Mouse (Mus musculus) embryonic fibroblast, embryonic 13.5 days (primary cell): ENCODE results near the gene Tsc22d2.

ENCODE experiments used
- CTCF ChIP-seq: IDR thresholded peaks from 2 replicates; pipeline ENCODE4 v1.5.1; 2011; ENCODE audit warnings: mild to moderate bottlenecking, control low read depth, low read length, moderate library complexity, borderline replicate concordance; ENCODE audit not compliant: insufficient read depth
- POLR2A ChIP-seq: IDR thresholded peaks from 2 replicates; pipeline ENCODE4 v1.6.1; 2011; ENCODE audit warnings: low read depth, mild to moderate bottlenecking, control low read depth, low read length, moderate library complexity

DNA sequence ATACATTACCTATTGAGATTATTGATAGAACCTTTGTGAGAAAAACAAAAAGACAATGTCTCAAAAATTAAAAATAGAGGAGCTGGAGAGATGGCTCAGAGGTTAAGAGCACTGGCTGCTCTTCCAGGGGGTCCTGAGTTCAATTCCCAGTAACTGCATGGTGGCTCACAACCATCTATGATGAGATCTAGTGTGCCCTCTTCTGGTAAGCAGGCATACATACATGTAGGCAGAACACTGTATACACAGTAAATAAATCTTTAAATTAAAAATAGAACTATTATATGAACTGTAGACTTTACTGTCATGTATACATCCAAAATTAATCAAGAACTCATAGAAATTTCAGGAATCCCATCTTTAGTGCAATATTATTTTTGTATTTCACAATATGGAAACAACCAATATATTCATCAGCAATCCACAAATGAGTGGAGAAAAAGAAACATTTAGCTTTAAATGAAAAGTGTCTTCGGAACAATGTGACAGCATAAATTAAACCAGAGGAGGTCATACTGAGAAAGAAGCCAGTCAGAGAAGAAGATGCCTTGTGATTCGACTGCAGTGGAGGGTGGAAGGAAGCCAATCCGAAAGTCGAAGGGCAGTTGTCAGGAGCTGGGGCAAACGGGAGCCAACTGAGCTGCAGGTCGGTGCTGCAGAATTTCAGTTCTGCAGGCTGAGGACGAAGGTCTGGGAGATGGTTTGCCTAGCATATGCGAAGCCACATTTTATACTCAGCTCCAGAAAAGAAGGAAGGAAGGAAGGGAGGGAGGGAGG, 73.7 kb downstream of the Tsc22d2 start:
- no peak for TF ChIP-seq CTCF
- no peak for TF ChIP-seq POLR2A
